Mouse (Mus musculus): ENCODE results near the gene Prdx3. TPM values are rescaled to one million over a fixed set of nuclear protein-coding genes. Genes with fewer than 3 reads are reported as not detected.
A peak's percentile ranks its signal among the peaks of the same experiment; 100 is the strongest.
"Not testable (repeated sequence)": the region's sequence is repeated elsewhere in the genome, so short reads cannot be mapped to it uniquely, and the experiment has no call there.

Gene Prdx3
- total RNA-seq, 4 experiments from 2014 or later = 213 to 249 (median 226) TPM

DNA sequence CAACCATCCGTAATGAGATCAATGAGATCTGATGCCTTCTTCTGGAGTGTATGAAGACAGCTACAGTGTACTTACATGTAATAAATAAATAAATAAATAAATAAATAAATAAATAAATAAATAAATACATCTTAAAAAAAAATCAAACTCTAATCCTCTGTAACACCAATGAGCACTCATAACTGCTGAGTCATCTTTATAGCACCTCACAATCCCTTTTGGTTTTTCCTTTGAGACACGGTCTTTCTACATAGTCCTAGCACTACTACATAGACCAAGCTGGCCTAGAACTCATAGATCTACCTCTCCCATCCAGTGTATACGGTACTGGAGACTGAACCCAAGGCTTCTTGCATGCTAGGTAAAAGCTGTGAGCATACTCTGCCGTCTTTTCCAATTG is 8.2 kb downstream of the Prdx3 start:
- not testable (repeated sequence) for DNase-seq (ENCODE audit: low spot score in 2 of 2)

DNA sequence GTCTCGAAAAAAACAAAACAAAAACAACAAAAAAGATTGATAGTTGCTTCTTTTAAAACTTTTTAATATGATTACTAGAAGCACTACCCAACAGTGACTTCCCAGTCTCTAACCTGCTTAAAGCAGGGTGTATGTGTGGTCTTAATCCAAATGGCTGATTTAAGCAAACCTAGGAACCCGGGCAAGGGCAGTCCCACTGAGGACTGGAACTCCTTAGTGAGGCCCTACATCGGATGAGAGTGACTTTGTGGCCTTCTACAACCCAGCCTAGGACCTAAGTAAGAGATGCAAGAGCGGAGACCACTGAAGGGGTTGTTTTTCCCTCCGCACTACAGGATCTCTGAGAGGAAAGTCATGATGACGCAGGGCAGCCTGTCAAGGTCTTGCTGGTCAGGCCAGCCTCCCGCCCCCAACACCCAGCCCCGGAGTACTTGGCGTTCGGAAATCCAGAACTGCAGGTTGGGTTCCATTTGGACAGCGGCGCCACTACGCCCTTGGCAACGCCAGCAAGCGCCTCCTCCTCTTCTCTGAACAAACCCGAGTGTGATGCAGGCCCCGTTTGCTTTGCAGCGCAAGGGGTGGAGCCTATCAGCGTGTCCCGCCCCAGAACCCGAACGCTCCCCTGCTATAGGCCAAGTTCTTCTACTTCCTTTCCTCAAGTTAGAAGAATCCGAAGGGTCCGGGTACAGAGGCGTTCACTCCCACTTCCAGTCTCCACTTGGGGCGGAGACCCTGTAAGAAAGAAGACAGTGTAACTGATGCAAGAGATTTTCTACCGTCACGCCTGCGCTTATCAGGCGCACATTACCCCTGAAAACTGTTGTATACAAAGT is 13.3 kb downstream of the Prdx3 start, which contains the start of gene Sfxn4:
Gene Sfxn4, minus strand, starts transcription at position 612 of the 833 bp plus-strand sequence.
- peak; percentile 88 to 92 for DNase-seq (ENCODE audit: low spot score in 2 of 2)

DNA sequence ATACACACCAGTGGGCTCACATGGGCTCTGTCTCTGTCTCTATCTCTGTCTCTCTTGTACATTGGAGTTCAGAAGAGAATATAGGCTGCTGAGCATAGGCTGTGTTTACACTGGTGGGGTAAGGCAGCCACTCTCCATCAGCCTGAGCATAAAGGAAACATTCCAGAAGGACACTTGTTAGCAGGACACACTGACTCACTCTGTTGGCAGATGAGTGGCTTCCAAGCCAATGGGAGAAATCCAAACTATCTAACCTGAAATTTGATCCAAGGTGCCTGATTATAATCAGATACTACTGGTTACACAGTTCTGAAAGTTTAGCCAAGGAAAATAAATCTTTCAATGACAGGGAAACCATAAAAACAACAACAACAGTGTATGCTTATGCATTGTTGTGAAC is 28.6 kb downstream of the Prdx3 start:
- no peak for DNase-seq (ENCODE audit: low spot score in 2 of 2)

DNA sequence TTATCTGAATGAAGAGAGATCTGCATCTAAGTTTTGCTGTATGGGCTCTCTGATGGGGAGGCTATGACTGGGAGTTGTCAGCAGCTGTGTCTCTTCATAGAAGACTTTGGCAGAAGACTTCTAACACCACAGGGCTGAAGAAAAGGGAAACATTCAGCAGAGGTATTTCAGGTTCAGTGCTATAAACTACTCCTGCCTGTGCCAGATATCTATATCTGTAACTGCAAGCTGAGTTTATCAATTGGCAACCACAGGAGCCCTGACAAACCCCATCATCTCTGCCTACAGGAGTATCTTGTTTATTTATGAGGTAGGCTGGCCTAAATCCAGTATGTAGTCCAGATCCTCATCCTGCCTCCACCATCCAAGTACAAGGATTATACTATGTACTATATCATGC is 31.0 kb downstream of the Prdx3 start:
- no peak for DNase-seq (ENCODE audit: low spot score in 2 of 2)

DNA sequence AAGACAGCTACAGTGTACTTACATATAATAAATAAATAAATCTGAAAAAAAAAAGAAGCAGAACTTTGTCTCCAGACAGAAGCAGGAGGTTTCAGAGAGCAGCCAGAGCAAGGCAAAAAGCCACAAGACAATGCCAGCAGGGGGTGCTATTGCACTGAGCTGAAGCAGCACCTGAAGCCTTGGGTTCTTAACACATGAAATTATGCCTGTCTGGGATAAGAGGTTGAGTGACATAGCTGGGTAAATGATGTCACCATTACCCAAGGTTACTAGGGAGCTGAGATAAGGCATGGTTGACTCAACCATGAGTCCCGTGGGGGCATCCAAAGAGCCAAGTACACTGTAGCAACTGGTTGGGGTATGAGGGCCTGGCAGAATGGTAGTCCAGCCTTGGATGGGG is 36.6 kb downstream of the Prdx3 start:
- DNase-seq (ENCODE audit: low spot score in 2 of 2) = peak; percentile 25 to 52

DNA sequence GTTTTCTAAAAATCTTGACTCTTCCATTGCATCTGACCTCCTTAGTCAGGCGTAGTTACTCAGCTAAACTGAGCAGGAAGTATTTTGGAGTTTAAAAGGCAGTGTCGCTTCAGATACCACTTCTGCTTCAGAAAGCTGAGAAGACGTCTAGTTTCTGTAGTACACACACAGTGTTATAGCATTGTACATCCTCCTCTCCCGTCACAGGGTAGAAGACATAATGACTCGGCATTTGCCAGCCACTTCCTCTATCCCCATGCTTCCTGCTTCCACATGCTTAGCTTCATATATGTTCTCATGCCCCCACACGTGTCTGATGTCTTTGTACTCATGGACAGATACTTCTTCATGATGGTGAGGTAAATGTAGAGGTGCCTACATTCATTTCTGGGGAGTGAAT is 55.7 kb downstream of the Prdx3 start:
- no peak for DNase-seq (ENCODE audit: low spot score in 2 of 2)

Other genes with a start within 250 kb of the Prdx3 start
- under 1 TPM in 1 of 4 experiments, not detected in 3; 0.11 TPM for gene Nanos1, start 118.6 kb downstream of the Prdx3 start, total RNA-seq (2022)
- 10 to 100 TPM; 73.2 to 97.8 (median 91.5) TPM for gene Eif3a, start 83.9 kb downstream of the Prdx3 start, total RNA-seq (2022)
- gene Fam45a, start 63.0 kb downstream of the Prdx3 start, total RNA-seq (2022) = 10 to 100 TPM in 1 of 4 experiments, 1 to 10 TPM in 3; 7.8 to 10.3 (median 9.5) TPM
- gene Sfxn4, start 13.1 kb downstream of the Prdx3 start, total RNA-seq (2022) = 1 to 10 TPM; 1.9 to 3.1 (median 2.2) TPM
- 1 to 10 TPM; 2.4 to 4.0 (median 2.7) TPM for gene Grk5, start 15.2 kb upstream of the Prdx3 start, total RNA-seq (2022)

Data from gastrocnemius, adult 8-10 months (tissue).